Mouse (Mus musculus) spleen, postnatal 36 days (tissue): ENCODE data around the gene Cherp.

Experiments used
- DNase-seq, 2 experiments: peaks; one replicate each; pipeline ENCODE4 v3.0.0; 2022; ENCODE audit warnings: low spot score in 2 of 2, mixed read lengths in 1 of 2

Gene Cherp

GRCm38 (mm10) chr8:72474826-72475546 is at the start of gene Cherp:
Cherp (minus strand) TSS chr8:72475226.
- peak; percentile 98 for DNase-seq

GRCm38 (mm10) chr8:72521888-72522287 is 46.9 kb upstream of the Cherp start:
- DNase-seq = no peak

- no peak for DNase-seq
Measured at GRCm38 (mm10) chr8:72517421-72517988, 42.5 kb upstream of the Cherp start.

GRCm38 (mm10) chr8:72513158-72513557 is 38.1 kb upstream of the Cherp start:
- DNase-seq = no peak

- no peak for DNase-seq
Measured at GRCm38 (mm10) chr8:72512648-72513047, 37.6 kb upstream of the Cherp start.

- DNase-seq = no peak
Measured at GRCm38 (mm10) chr8:72507505-72507904, 32.5 kb upstream of the Cherp start.

- no peak for DNase-seq
Measured at GRCm38 (mm10) chr8:72504637-72505314, 29.8 kb upstream of the Cherp start.

GRCm38 (mm10) chr8:72504137-72504536 is 29.1 kb upstream of the Cherp start:
- DNase-seq = no peak

GRCm38 (mm10) chr8:72500521-72500931 is 25.5 kb upstream of the Cherp start:
- DNase-seq = no peak

GRCm38 (mm10) chr8:72499521-72500284 is 24.7 kb upstream of the Cherp start:
- DNase-seq = no peak

GRCm38 (mm10) chr8:72498527-72498926 is 23.5 kb upstream of the Cherp start:
- DNase-seq = no peak

GRCm38 (mm10) chr8:72497911-72498310 is 22.9 kb upstream of the Cherp start:
- DNase-seq = no peak

GRCm38 (mm10) chr8:72496217-72496616 is 21.2 kb upstream of the Cherp start:
- DNase-seq = no peak

GRCm38 (mm10) chr8:72495411-72496111 is 20.5 kb upstream of the Cherp start:
- DNase-seq = no peak

GRCm38 (mm10) chr8:72493381-72493780 is 18.4 kb upstream of the Cherp start:
- DNase-seq = no peak

- DNase-seq = peak; percentile 99 to 100
Measured at GRCm38 (mm10) chr8:72492622-72493081, 17.6 kb upstream of the Cherp start.

- peak; percentile 35 to 39 for DNase-seq
Measured at GRCm38 (mm10) chr8:72491680-72492621, 16.9 kb upstream of the Cherp start, which contains the start of gene Slc35e1. Slc35e1 (minus strand) TSS chr8:72492614.

GRCm38 (mm10) chr8:72491017-72491416 is 16.0 kb upstream of the Cherp start:
- DNase-seq = no peak

- no peak for DNase-seq
Measured at GRCm38 (mm10) chr8:72487014-72487413, 12.0 kb upstream of the Cherp start.
